Mouse (Mus musculus) cerebellum, postnatal 36 days (tissue): ENCODE data around the gene Dus1l.
"Not testable (repeated sequence)": the region's sequence is repeated elsewhere in the genome, so short reads cannot be mapped to it uniquely, and the experiment has no call there.

Source experiments
- DNase-seq, 2 experiments: peaks; one replicate each; pipeline ENCODE4 v3.0.0; 2021 to 2022; ENCODE audit warnings: mixed read lengths in 2 of 2

The Dus1l gene

GRCm38 (mm10) chr11:120818251-120818650, 22.0 kb upstream of the Dus1l start:
- DNase-seq = no peak

DNA sequence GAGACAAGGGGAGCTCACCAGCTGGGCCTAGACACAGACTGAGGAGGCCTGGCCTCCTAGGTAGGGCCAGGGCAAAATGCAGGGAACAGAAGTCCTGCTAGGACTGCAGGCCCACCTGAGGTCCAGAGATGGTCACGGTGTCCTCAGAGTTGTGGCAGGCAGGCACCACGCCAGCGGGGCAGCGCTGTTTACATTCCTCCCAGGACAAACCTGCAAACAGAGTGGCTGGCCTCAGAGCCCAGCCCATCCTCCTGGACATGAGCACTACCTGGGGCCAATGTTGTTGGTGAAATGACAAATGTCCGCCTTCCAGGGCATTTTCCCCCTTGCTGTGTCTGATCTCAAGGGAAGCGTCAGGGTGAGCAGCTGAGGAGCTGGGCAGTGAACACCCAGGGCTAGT, 21.2 kb upstream of the Dus1l start:
- DNase-seq = no peak

DNA sequence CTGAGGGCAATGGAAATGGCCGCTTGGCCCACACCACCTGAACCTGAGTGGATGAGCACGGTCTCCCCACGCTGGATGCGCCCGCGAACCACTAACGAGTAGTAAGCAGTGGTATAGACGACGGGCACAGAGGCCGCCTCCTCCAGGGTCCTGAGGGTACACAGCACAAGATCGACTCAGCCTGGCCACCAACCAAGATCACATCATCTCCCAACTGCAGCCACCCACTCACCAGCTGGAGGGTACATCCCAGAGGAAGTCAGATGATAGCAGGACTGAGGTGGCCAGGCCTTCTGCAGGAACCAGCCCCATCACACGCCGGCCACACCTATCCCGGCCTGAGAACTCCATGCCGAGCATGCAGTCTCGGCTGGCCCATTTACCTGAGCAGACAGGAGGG, 15.9 kb upstream of the Dus1l start:
- no peak for DNase-seq

GRCm38 (mm10) chr11:120808010-120808409, 11.8 kb upstream of the Dus1l start:
- no peak for DNase-seq

GRCm38 (mm10) chr11:120805375-120806298, 9.4 kb upstream of the Dus1l start:
- DNase-seq = no peak

DNA sequence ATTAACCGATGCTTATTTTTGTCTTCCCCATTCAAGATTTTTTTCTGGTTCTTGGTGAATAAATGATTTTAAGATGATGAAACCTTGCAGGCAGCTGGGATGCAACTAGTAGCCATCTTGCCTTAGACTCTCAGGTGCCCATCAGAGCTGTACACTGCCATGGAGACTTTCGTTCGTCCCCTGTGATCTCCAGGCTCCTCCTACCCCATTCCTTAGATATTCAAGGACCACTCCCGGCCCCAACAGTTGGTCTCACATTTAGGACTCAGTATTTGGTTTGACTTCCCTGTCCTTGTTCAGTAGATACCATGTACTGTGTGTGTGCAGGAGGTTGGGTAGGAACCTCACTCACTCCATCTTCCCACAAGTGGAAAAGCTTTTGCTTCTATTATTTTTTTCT, 8.6 kb upstream of the Dus1l start:
- no peak for DNase-seq

DNA sequence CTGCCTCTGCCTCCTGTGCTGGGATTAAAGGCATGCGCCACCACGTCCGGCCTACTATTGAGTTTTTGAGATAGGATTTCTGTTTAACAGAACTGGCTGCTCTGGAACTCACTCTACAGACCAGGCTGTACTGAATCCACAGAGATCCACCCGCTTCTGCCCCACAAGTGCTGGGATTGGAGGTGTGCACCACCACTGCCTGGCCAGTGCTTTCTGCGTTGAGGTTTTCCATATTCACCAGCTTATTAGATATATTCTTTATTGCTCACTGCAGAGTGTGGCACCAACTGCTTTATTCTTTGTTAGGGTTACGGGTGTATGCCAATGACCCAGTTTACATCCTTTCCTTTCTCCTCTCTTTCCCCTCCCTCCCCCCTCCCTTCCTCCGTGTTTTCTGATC, 8.1 kb upstream of the Dus1l start:
- no peak for DNase-seq

DNA sequence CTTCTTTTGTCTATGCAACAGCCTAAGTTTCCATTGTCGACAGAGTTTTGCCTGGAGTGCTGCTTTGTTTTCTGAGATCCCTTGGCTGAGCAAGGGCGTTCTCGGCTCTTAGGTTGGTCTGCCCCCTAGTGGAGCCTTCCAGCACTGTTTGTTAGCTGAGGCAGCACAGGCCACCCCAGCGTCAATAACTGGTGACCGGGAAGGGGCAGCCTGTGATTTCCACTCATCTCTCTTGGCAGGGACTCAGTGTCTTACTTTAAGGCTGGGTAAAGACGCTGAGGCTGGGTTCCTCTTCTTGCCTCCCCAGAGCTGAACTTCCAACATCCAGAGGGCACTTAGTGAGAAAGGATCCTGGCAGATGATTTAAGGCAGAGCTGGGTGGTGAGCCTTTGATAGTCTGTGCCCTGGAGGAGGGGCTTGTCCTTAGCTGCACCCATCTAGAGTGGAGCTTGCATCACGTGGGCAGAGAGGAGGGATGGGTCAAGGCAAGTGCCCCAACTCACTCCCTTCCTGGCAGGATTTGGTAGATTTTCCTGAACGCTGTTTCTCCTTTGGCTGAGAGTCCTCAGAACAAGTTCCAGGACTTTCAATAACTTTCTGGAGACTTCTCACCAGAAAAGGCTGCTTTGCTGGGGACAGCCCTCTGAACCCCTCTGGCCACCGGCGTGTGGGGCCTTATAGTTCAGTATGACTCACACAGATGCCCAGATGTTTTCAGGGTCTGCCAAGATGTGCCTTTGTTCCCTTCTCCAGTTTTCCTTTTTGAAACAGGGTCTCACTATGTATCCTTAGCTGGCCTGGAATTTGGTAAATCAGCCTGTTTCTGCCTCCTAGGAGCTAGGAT, 4.1 kb upstream of the Dus1l start:
- peak; percentile 88 to 89 for DNase-seq

- no peak for DNase-seq
Observed at GRCm38 (mm10) chr11:120799316-120799890, 3.2 kb upstream of the Dus1l start.

DNA sequence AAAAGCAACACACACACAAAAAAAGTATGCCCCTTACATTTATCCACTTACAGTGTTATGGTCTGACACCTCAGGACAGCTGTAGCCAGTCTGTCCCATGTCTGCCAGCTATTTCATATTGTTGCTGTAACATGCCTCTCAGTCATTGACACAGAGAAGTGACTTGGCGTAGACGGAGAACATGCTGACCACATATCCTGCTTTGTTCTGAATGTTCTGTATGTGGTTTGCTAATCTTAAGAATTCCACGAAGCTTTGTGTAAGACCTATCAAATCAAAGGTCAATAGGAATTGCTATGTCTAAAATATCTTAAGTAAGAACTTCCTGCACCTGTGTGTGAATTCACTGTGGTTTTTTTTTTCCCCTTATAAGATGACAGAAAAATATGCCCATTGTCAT, 2.0 kb upstream of the Dus1l start:
- DNase-seq = no peak

GRCm38 (mm10) chr11:120796614-120796946, 377 bp upstream of the Dus1l start:
- no peak for DNase-seq

GRCm38 (mm10) chr11:120792652-120793051, 3.6 kb downstream of the Dus1l start:
- no peak for DNase-seq

DNA sequence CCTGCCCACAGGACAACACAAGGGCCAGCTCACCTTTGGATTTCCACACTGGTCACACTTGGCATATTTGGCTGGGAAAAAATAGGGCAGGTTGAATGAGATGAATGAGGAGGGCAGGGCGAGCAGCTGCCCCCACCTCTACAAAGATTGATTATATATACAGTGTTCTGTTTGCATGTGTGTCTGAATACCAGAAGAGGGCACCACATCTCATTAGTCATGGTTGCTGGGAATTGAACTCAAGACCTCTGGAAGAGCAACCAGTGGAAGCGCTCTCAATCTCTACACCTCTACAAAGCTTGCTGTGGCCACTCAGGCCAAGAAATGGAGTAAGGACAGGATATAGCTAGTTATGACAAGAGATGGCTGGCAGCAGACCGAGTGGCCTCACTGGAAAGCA, 6.4 kb downstream of the Dus1l start:
- no peak for DNase-seq

GRCm38 (mm10) chr11:120789355-120789754, 6.8 kb downstream of the Dus1l start:
- no peak for DNase-seq

- DNase-seq = not testable (repeated sequence)
Observed at GRCm38 (mm10) chr11:120788460-120788859, 7.7 kb downstream of the Dus1l start.

- DNase-seq = no peak
Observed at GRCm38 (mm10) chr11:120785145-120785544, 11.1 kb downstream of the Dus1l start.

- peak; percentile 80 to 84 for DNase-seq
Observed at GRCm38 (mm10) chr11:120784064-120784791, 12.0 kb downstream of the Dus1l start, which contains the start of the genes Rfng and Gps1. TSS of gene Rfng (minus strand) at chr11:120784207. TSS of gene Gps1 (plus strand) at chr11:120784272.

DNA sequence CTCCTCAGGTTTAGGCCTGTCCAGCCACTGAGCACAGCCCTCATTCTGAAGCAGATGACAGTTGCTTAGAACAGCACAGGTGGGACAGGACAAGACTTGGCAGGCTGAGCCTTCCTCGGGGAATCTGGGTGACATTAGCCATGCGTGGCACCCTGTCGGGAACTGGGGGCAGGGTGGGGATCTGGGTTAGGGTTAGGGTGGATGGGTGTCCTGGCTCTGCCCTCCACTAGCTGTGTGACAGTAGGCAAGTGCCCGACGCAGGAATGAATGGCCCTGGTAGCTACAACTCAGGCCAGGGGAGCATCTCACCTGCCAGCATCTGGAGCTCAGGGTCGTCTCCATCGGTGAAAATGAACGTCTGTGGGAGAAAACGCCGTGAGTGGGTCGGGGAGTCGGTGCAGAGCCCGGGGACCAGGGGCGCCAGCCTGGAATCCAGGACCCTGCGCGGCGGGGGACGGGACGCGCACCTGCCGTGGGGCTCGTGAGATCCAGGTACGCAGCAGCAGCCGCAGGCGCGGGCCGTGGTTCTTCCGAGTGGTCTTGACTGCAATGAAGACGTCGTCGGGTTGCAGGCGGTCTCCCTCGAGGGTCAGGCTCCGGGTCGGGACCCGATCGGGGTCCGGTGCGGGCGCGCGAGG, 12.7 kb downstream of the Dus1l start:
- peak; percentile 44 for DNase-seq

GRCm38 (mm10) chr11:120781361-120781760, 14.8 kb downstream of the Dus1l start:
- DNase-seq = not testable (repeated sequence)

DNA sequence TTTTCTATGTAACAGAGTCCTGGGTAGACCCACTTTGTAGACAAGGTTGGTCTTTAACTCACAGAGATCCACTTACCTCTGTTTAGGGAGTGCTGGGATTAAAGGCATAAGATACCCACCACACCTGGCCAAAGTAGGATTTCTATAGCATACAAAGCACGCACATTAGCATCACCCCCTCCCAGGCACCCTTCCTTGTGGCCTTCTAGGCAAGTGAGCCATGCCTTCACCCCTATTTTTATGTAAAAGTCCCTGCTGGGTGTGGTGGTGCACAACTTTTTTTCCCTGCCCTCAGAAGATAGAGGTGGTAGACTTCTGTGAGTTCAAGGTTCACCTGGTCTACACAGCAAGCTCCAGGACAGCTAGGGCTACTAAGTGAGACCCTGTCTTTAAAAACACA, 16.3 kb downstream of the Dus1l start:
- no peak for DNase-seq

DNA sequence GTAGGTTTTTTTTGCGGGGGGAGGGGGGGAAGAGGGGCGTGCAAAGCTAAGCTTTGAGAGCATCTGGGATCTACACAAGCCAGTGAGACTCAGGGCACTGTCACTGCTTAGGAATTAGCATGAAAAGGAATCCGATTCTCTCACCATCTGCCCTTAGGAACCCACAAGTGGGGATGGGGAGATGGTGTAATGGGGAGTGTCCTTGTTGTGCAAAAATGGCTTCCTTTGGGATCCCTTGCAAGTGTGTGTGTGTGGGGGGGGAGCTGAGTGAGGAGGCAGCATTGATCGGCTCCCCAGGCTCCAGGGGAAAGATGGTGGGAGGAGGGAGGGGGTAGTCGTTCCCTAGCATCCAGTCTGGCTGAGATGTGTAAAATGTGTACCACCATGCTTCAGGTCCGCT, 19.1 kb downstream of the Dus1l start:
- no peak for DNase-seq
